Mouse (Mus musculus) MEL (cell line): ENCODE results near the gene Mgat5. TPM values are rescaled to one million over a fixed set of nuclear protein-coding genes. Genes with fewer than 3 reads are reported as not detected.

Experiments used
- DNase-seq: peaks from one replicate; pipeline ENCODE4 v3.0.0; 2011; ENCODE audit warnings: low read depth, low spot score
- H3K27ac ChIP-seq: 2 replicates; pipeline ENCODE4 v1.5.1; 2012; ENCODE audit warnings: low read depth, mild to moderate bottlenecking, control low read depth, low read length, moderate library complexity; ENCODE audit not compliant: control insufficient read depth
- H3K27me3 ChIP-seq, 2 experiments: fragments of 150-350 bp in 1 of 2; sonication (generic) in 1 of 2; 2 replicates each; pipeline ENCODE4 v1.6.1; 2012; ENCODE audit warnings: low read length in 2 of 2, mild to moderate bottlenecking in 2 of 2, improper control_type of control experiment in 1 of 2, moderate library complexity in 1 of 2; ENCODE audit not compliant: insufficient read depth in 2 of 2, control insufficient read depth in 1 of 2
- H3K36me3 ChIP-seq, 2 experiments: 2 replicates each; pipeline ENCODE4 v1.6.1; 2012 to 2014; ENCODE audit warnings: low read length in 2 of 2, improper control_type of control experiment in 1 of 2, inconsistent platforms in 1 of 2, mild to moderate bottlenecking in 1 of 2; ENCODE audit not compliant: insufficient read depth in 2 of 2, control insufficient read depth in 1 of 2
- H3K4me1 ChIP-seq, 2 experiments: fragments of 150-350 bp in 1 of 2; sonication (generic) in 1 of 2; 2 replicates each; pipeline ENCODE4 v1.6.1; 2012; ENCODE audit warnings: low read length in 2 of 2, improper control_type of control experiment in 1 of 2, mild to moderate bottlenecking in 1 of 2; ENCODE audit not compliant: insufficient read depth in 2 of 2, control insufficient read depth in 1 of 2
- H3K4me3 ChIP-seq, 2 experiments: fragments of 150-350 bp in 1 of 2; sonication (generic) in 1 of 2; 2 replicates each; pipeline ENCODE4 v1.5.1; 2012; ENCODE audit warnings: low read depth in 2 of 2, low read length in 2 of 2, mild to moderate bottlenecking in 2 of 2, moderate library complexity in 2 of 2, control low read depth in 1 of 2, improper control_type of control experiment in 1 of 2; ENCODE audit not compliant: control insufficient read depth in 1 of 2, insufficient read depth in 1 of 2
- H3K79me2 ChIP-seq: 2 replicates; pipeline ENCODE4 v1.6.1; 2012; ENCODE audit warnings: mild to moderate bottlenecking, low read length, moderate library complexity; ENCODE audit not compliant: control insufficient read depth, poor library complexity, insufficient read depth
- H3K9ac ChIP-seq: 2 replicates; pipeline ENCODE4 v1.6.1; 2012; ENCODE audit warnings: low read depth, mild to moderate bottlenecking, control low read depth, low read length, moderate library complexity; ENCODE audit not compliant: control insufficient read depth, poor library complexity, severe bottlenecking
- H3K9me3 ChIP-seq: fragments of 150-350 bp; sonication (generic); replicated peaks from 2 replicates; pipeline ENCODE4 v1.6.1; 2012; ENCODE audit warnings: mild to moderate bottlenecking, low read length, improper control_type of control experiment, moderate library complexity; ENCODE audit not compliant: insufficient read depth
- CHD2 ChIP-seq: IDR thresholded peaks from 2 replicates; pipeline ENCODE4 v1.6.1; 2011; ENCODE audit warnings: low read length, improper control_type of control experiment
- CTCF ChIP-seq, 3 experiments: IDR thresholded peaks in 2 of 3; conservative IDR thresholded peaks in 1 of 3; 2 replicates each; pipeline ENCODE4 v1.5.1; 2011 to 2012; ENCODE audit warnings: low read length in 3 of 3, low read depth in 2 of 3, mild to moderate bottlenecking in 2 of 3, improper control_type of control experiment in 1 of 3, inconsistent platforms in 1 of 3, mixed read lengths in 1 of 3, moderate library complexity in 1 of 3; ENCODE audit not compliant: control insufficient read depth in 1 of 3, insufficient read depth in 1 of 3, poor library complexity in 1 of 3, severe bottlenecking in 1 of 3
- E2F4 ChIP-seq: IDR thresholded peaks from 2 replicates; pipeline ENCODE4 v1.6.1; 2011; ENCODE audit warnings: low read depth, low read length, improper control_type of control experiment, borderline replicate concordance
- GABPA ChIP-seq: IDR thresholded peaks from 2 replicates; pipeline ENCODE4 v1.6.1; 2012; ENCODE audit warnings: low read depth, mild to moderate bottlenecking, inconsistent platforms, low read length, improper control_type of control experiment, moderate library complexity
- GATA1 ChIP-seq: IDR thresholded peaks from 2 replicates; pipeline ENCODE4 v1.6.1; 2011; ENCODE audit warnings: low read depth, low read length, improper control_type of control experiment
- JUND ChIP-seq: IDR thresholded peaks from 2 replicates; pipeline ENCODE4 v1.6.1; 2011; ENCODE audit warnings: low read depth, mild to moderate bottlenecking, improper control_type of control experiment, low read length
- KAT2A ChIP-seq: conservative IDR thresholded peaks from 2 replicates; pipeline ENCODE4 v1.6.1; 2012; ENCODE audit warnings: low read depth, low read length, improper control_type of control experiment, inconsistent platforms
- MAFK ChIP-seq: IDR thresholded peaks from 2 replicates; pipeline ENCODE4 v1.6.1; 2011; ENCODE audit warnings: low read depth, mild to moderate bottlenecking, low read length, improper control_type of control experiment, borderline replicate concordance
- MEF2A ChIP-seq: IDR thresholded peaks from 2 replicates; pipeline ENCODE4 v1.6.1; 2014; ENCODE audit warnings: low read depth, mild to moderate bottlenecking, inconsistent platforms, low read length, improper control_type of control experiment; ENCODE audit not compliant: poor library complexity, insufficient replicate concordance, severe bottlenecking; ENCODE audit errors: extremely low read depth
- MXI1 ChIP-seq: IDR thresholded peaks from 2 replicates; pipeline ENCODE4 v1.6.1; 2011; ENCODE audit warnings: mild to moderate bottlenecking, low read depth, low read length, improper control_type of control experiment
- MYB ChIP-seq: IDR thresholded peaks from 2 replicates; pipeline ENCODE4 v1.6.1; 2011; ENCODE audit warnings: mild to moderate bottlenecking, low read depth, low read length, improper control_type of control experiment
- NRF1 ChIP-seq: IDR thresholded peaks from 2 replicates; pipeline ENCODE4 v1.6.1; 2014; ENCODE audit warnings: low read depth, mild to moderate bottlenecking, inconsistent platforms, low read length, improper control_type of control experiment, moderate library complexity; ENCODE audit not compliant: poor library complexity, insufficient read depth, severe bottlenecking
- POLR2AphosphoS2 ChIP-seq: IDR thresholded peaks from 2 replicates; pipeline ENCODE4 v1.6.1; 2011; ENCODE audit warnings: low read length, improper control_type of control experiment
- RAD21 ChIP-seq: IDR thresholded peaks from 2 replicates; pipeline ENCODE4 v1.6.1; 2011; ENCODE audit warnings: mild to moderate bottlenecking, low read depth, low read length, improper control_type of control experiment
- RCOR1 ChIP-seq: IDR thresholded peaks from 2 replicates; pipeline ENCODE4 v1.6.1; 2012; ENCODE audit warnings: low read depth, mild to moderate bottlenecking, inconsistent platforms, low read length, improper control_type of control experiment
- SIN3A ChIP-seq: IDR thresholded peaks from 2 replicates; pipeline ENCODE4 v1.6.1; 2012; ENCODE audit warnings: low read length, improper control_type of control experiment, inconsistent platforms
- SMC3 ChIP-seq: IDR thresholded peaks from 2 replicates; pipeline ENCODE4 v1.6.1; 2011; ENCODE audit warnings: low read depth, low read length, improper control_type of control experiment
- ZC3H11A ChIP-seq: IDR thresholded peaks from 2 replicates; pipeline ENCODE4 v1.6.1; 2012; ENCODE audit warnings: low read depth, mild to moderate bottlenecking, inconsistent platforms, low read length, improper control_type of control experiment
- polyA plus RNA-seq, 2 experiments: library from polyadenylated mRNA; stranded (reverse) in 1 of 2; unstranded in 1 of 2; fragments of >175 nt in 1 of 2; fragments of >200 nt in 1 of 2; gene quantifications; 2 replicates each; pipeline versions ENCODE4 v1.2.1 to v1.2.4; 2012; ENCODE audit warnings: low replicate concordance in 2 of 2, low read depth in 1 of 2; ENCODE audit not compliant: insufficient read length in 2 of 2, insufficient read depth in 1 of 2, missing spikeins in 1 of 2
- total RNA-seq: library from RNA; depleted of rRNA; stranded (reverse); fragments of 300-350 nt; gene quantifications from 2 replicates; pipeline ENCODE4 v1.2.3, GENCODE M21; 2012

Gene Mgat5
- total and polyA plus RNA-seq, 3 experiments = 6.9 to 9.5 TPM; not detected in 1

DNA sequence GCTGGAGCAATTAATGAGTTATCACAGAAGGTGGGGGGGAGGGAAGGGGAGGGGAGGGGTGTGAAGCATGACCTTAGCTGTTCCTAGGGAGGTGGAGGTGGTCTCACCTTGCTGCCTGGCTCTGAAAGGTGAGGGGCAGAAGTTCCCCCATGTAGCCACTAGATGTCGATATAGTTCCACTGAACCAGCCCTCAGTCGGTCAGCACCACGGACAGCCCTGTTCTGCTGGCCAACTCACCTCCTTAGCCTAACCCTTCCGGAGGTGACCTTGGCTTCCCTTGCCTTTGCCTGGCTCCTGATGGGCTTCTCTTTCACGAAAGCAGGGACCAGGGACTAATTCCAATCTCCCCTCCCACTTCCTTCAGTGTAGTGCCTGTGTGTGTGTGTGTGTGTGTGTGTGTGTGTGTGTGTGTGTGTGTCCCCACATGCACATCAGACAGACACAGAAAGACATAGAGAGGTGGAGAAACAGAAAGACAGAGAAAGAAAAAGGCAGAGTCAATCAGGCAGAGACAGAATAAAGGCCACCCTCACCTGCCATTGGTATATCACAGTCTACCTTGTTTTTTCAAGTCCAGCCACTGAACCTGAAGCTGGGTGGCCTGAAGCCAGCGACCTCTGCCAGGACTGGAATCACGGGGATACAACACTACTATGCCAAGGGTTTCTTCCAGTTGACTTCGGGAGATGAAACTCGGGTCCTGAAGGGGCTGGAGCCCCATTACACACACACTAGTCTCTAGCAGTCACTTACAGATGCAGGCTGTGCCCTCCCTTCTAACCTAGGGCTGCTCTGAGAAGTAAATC lies 292.1 kb downstream of the Mgat5 start:
- Histone ChIP-seq H3K27me3 (no peaks in the 10 kb centered on the region), H3K9me3 (no peaks in the 10 kb centered on the region), H3K27ac (no peak overlapping the region), H3K36me3 (no peaks in the 10 kb centered on the region)
- DNase-seq = peak; percentile 49
- TF ChIP-seq RAD21 = peak; percentile 68
- TF ChIP-seq CTCF (IDR thresholded peaks at IDR 0.05 in 2 of 3, conservative IDR thresholded peaks at IDR 0.05 in 1 of 3; ENCODE audit: control insufficient read depth in 1 of 3, insufficient read depth in 1 of 3, low read depth in 2 of 3, low read length in 3 of 3, poor library complexity in 1 of 3, severe bottlenecking in 1 of 3) = peak; percentile 60 to 97 (median 66)
- peak; percentile 55 for TF ChIP-seq SMC3
- TF ChIP-seq SIN3A = peak; percentile 66
- peak; percentile 32; the same call in 1 of the 2 replicates for TF ChIP-seq ZC3H11A
- TF ChIP-seq NRF1 = no peak
- TF ChIP-seq, all 39 proteins: peak for 5
- no peaks in the 10 kb centered on the region for H3K79me2 ChIP-seq
- no peaks in the 10 kb centered on the region for H3K4me1 ChIP-seq
- H3K4me3 ChIP-seq = no peak overlapping the region
- H3K9ac ChIP-seq = no peak overlapping the region

DNA sequence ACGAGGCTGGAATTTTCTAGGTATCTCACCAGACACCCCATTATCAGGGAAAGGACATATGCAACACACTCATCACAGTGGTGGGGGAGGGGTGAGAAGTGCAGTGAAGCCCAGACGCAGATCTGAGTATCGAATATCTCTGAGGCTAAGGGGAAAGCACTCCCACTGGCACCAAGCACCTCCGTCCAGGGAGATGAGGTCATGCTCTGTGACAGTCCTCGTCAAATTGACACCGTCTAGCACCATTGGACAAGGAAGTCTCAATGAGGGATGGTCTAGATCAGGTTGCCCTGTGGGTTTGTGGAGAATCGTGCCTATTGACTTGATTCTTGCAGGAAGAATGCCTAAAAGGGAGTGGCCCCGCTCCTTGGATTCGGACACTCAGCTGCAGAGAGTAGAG lies 293.9 kb downstream of the Mgat5 start:
- H3K79me2 ChIP-seq = no peaks in the 10 kb centered on the region
- TF ChIP-seq MAFK = no peak
- TF ChIP-seq RCOR1 = no peak
- TF ChIP-seq SIN3A = no peak
- no peak for TF ChIP-seq GABPA
- TF ChIP-seq GATA1 = no peak
- no peak for TF ChIP-seq ZC3H11A
- no peak for TF ChIP-seq MXI1
- TF ChIP-seq POLR2AphosphoS2 = no peak
- no peak for TF ChIP-seq MYB
- no peak for TF ChIP-seq MEF2A
- no peak for TF ChIP-seq KAT2A
- TF ChIP-seq E2F4 = no peak
- no peak for TF ChIP-seq CHD2
- no peak for TF ChIP-seq JUND
- TF ChIP-seq, all 39 proteins: peak for 0
- no peaks in the 10 kb centered on the region for H3K27me3 ChIP-seq
- no peak overlapping the region for H3K4me3 ChIP-seq
- H3K36me3 ChIP-seq = no peaks in the 10 kb centered on the region
- H3K27ac ChIP-seq = no peak overlapping the region
- no peaks in the 10 kb centered on the region for H3K9me3 ChIP-seq
- DNase-seq = no peak
- H3K9ac ChIP-seq = no peak overlapping the region
- no peaks in the 10 kb centered on the region for H3K4me1 ChIP-seq
